Comparison of ENCODE assay signal across 30 mouse cellular contexts in the genomic region with DNA sequence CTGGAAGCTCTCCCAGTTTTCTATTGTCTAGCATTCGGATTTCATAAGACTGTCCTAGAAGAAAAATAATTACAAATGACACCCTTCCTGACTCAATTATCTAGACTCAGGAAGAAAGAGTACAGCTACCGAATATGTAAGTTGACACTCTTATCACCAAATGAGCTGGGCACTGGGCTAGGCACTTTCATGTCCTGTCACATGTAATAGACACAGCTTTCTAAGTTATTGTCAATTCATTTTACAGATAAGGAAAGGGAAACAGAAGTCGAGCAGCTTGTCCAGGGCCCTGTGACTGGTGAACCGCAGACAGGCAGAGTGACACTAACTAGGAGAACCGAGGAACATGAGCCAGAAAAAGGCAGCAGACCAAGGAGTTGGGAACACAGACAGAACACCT. TPM values are rescaled to one million over a fixed set of nuclear protein-coding genes. Genes with fewer than 3 reads are reported as not detected.
DNase-seq lines count a peak whose midpoint lies in the region; ATAC-seq and TF ChIP-seq lines count a peak whose summit lies in the region.
"Had no signal": no experiment of that assay in that cellular context is flagged by ENCODE, and none has a peak within 500 bp of the region (broad histone marks: within the 10 kb centered on the region; RNA-seq: fewer than 3 reads in every experiment).

No protein-coding gene starts in this region.

- peaks cover 34% of the 10 kb centered on the region for H3K36me3 ChIP-seq in heart, embryonic 13.5 days
- H3K36me3 ChIP-seq in kidney, postnatal 0 days (ENCODE audit: insufficient read depth, low read length) = 0 out of 2 replicates have a peak, but pooled peaks cover 4% of the 10 kb centered on the region
- no peaks in the 10 kb centered on the region; the same call in 1 of the 2 replicates for H3K36me3 ChIP-seq in kidney, adult 2 months (ENCODE audit: control insufficient read depth, insufficient read depth, low read length)
- H3K36me3 ChIP-seq in MEL (ENCODE audit: control insufficient read depth in 1 of 2, insufficient read depth in 2 of 2, low read length in 2 of 2) = peaks cover 3 to 22% of the 10 kb centered on the region in 2 experiments

- TF ChIP-seq RAD21 in MEL (IDR thresholded peaks at IDR 0.05; ENCODE audit: low read depth, low read length) = no peak; the same call in 1 of the 2 replicates

- no peaks in the 10 kb centered on the region for H3K9me3 ChIP-seq in heart, embryonic 13.5 days
- no peaks in the 10 kb centered on the region for H3K9me3 ChIP-seq in kidney, postnatal 0 days (replicated peaks; ENCODE audit: low read length)
- H3K9me3 ChIP-seq in MEL (replicated peaks; ENCODE audit: insufficient read depth, low read length) = no peaks in the 10 kb centered on the region
- H3K9me3 ChIP-seq: embryonic facial prominence, embryonic 12.5 days; embryonic facial prominence, embryonic 15.5 days; G1E had no signal

- no peak for DNase-seq in heart, postnatal 25 days (ENCODE audit: low spot score)
- peak; percentile 8 for DNase-seq in kidney, postnatal 0 days (ENCODE audit: low spot score)
- no peak for DNase-seq in kidney, adult 2 months
- peak; percentile 86 for DNase-seq in MEL (ENCODE audit: low read depth, low spot score)
- no peak for DNase-seq in embryo, embryonic 10.5 days (ENCODE audit: low spot score)
- DNase-seq: adrenal gland, adult 8-10 months; adrenal gland, postnatal 25 days; B cell, adult 2 months; cerebellum, adult 11-12 months; cerebellum, adult 8-10 months; cerebellum, postnatal 14 days; forebrain, postnatal 0 days; gastrocnemius, adult 2 months; gastrocnemius, postnatal 14 days; heart, adult 11 months; heart, postnatal 10 days; heart, postnatal 4 days; kidney, adult 18-20 months had no signal

- H3K9ac ChIP-seq in heart, embryonic 13.5 days = no peak overlapping the region
- no peak overlapping the region for H3K9ac ChIP-seq in kidney, postnatal 0 days (ENCODE audit: low read depth, low read length)
- H3K9ac ChIP-seq in MEL (ENCODE audit: control insufficient read depth, low read depth, low read length, poor library complexity, severe bottlenecking) = no peak overlapping the region
- H3K9ac ChIP-seq: embryonic facial prominence, embryonic 12.5 days; embryonic facial prominence, embryonic 15.5 days; forebrain, postnatal 0 days; hindbrain, embryonic 14.5 days had no signal

- 0 out of 2 replicates have a peak overlapping the region, but pooled peaks have one; percentile 15 for H3K27ac ChIP-seq in heart, embryonic 13.5 days (replicated peaks)
- no peak overlapping the region for H3K27ac ChIP-seq in kidney, postnatal 0 days
- no peak overlapping the region for H3K27ac ChIP-seq in kidney, adult 2 months (ENCODE audit: insufficient read depth, low read depth, low read length)
- H3K27ac ChIP-seq in MEL (ENCODE audit: control insufficient read depth, low read depth, low read length) = peak overlapping the region; percentile 57
- H3K27ac ChIP-seq: embryonic facial prominence, embryonic 12.5 days; embryonic facial prominence, embryonic 15.5 days; gastrocnemius, adult 2 months; hindbrain, embryonic 14.5 days; hindbrain, postnatal 0 days had no signal

- no peaks in the 10 kb centered on the region for H3K27me3 ChIP-seq in heart, embryonic 13.5 days (replicated peaks)
- no peaks in the 10 kb centered on the region for H3K27me3 ChIP-seq in kidney, postnatal 0 days (ENCODE audit: insufficient read depth, low read length)
- H3K27me3 ChIP-seq in kidney, adult 2 months (replicated peaks; ENCODE audit: control insufficient read depth, insufficient read depth, low read length) = no peaks in the 10 kb centered on the region
- no peaks in the 10 kb centered on the region for H3K27me3 ChIP-seq in MEL (ENCODE audit: control insufficient read depth in 1 of 2, insufficient read depth in 2 of 2, low read length in 2 of 2)
- H3K27me3 ChIP-seq: CH12.LX; embryonic facial prominence, embryonic 12.5 days; embryonic facial prominence, embryonic 15.5 days had no signal

- TF ChIP-seq EP300 in MEL (IDR thresholded peaks at IDR 0.05; ENCODE audit: low read depth in 1 of 2, low read length in 2 of 2) = peak; percentile 77 to 80

- TF ChIP-seq CTCF in kidney, postnatal 0 days (IDR thresholded peaks at IDR 0.05; ENCODE audit: low read depth) = no peak
- TF ChIP-seq CTCF in kidney, adult 2 months (conservative IDR thresholded peaks at IDR 0.05; ENCODE audit: insufficient read depth, insufficient read length, low read depth, low read length) = no peak
- no peak for TF ChIP-seq CTCF in MEL (IDR thresholded peaks at IDR 0.05 in 2 of 3, conservative IDR thresholded peaks at IDR 0.05 in 1 of 3; ENCODE audit: control insufficient read depth in 1 of 3, insufficient read depth in 1 of 3, low read depth in 2 of 3, low read length in 3 of 3, poor library complexity in 1 of 3, severe bottlenecking in 1 of 3)

- 40% methylated on average over 5 of the region's 5 CpGs for WGBS in heart, embryonic 13.5 days
- WGBS in kidney, postnatal 0 days = 53% methylated on average over 5 of the region's 5 CpGs
- WGBS in kidney, adult 2 months = 50% methylated on average over 5 of the region's 5 CpGs

- TF ChIP-seq POLR2A in kidney, adult 2 months (IDR thresholded peaks at IDR 0.05; ENCODE audit: low read depth, low read length) = no peak
- no peak for TF ChIP-seq POLR2A in MEL (IDR thresholded peaks at IDR 0.05; ENCODE audit: control insufficient read depth in 1 of 2, insufficient read depth in 1 of 2, low read depth in 1 of 2, low read length in 2 of 2, poor library complexity in 1 of 2)

- H3K4me3 ChIP-seq in heart, embryonic 13.5 days = no peak overlapping the region
- H3K4me3 ChIP-seq in kidney, postnatal 0 days (replicated peaks; ENCODE audit: low read depth, low read length) = no peak overlapping the region
- no peak overlapping the region for H3K4me3 ChIP-seq in kidney, adult 2 months (ENCODE audit: insufficient read depth, low read depth, low read length)
- peak overlapping the region in 1 of 2 experiments; percentile 16; a peak in 1 of 4 replicates for H3K4me3 ChIP-seq in MEL (ENCODE audit: control insufficient read depth in 1 of 2, insufficient read depth in 1 of 2, low read depth in 2 of 2, low read length in 2 of 2)
- H3K4me3 ChIP-seq: embryonic facial prominence, embryonic 12.5 days; embryonic facial prominence, embryonic 15.5 days; gastrocnemius, adult 2 months had no signal

- intact Hi-C loops in heart, postnatal 25 days (cut with DNase I) = no loop called here

- H3K4me1 ChIP-seq in heart, embryonic 13.5 days = peaks cover 5% of the 10 kb centered on the region
- no peaks in the 10 kb centered on the region for H3K4me1 ChIP-seq in kidney, postnatal 0 days (replicated peaks; ENCODE audit: insufficient read depth, low read length)
- no peaks in the 10 kb centered on the region for H3K4me1 ChIP-seq in kidney, adult 2 months (ENCODE audit: control insufficient read depth, insufficient read depth, low read length)
- H3K4me1 ChIP-seq in MEL (ENCODE audit: control insufficient read depth in 1 of 2, insufficient read depth in 2 of 2, low read length in 2 of 2) = peaks cover 15 to 22% of the 10 kb centered on the region in 2 experiments
- H3K4me1 ChIP-seq: embryonic facial prominence, embryonic 12.5 days; embryonic facial prominence, embryonic 15.5 days had no signal

- ATAC-seq in heart, embryonic 13.5 days (ENCODE audit: extremely low read depth, insufficient number of reproducible peaks, low FRiP score, low TSS enrichment) = no peak
- ATAC-seq in kidney, postnatal 0 days (replicated peaks; ENCODE audit: low FRiP score, low read depth) = no peak
- ATAC-seq: activated CD4-positive, CD25-positive, alpha-beta regulatory T cell, adult 4 months; forebrain, embryonic 14.5 days; forebrain, postnatal 0 days; hindbrain, postnatal 0 days; inflammation-experienced regulatory T-cells, adult 6 months; intestine, embryonic 16.5 days had no signal

- H3K4me2 ChIP-seq in heart, embryonic 13.5 days = no peak overlapping the region
- no peak overlapping the region for H3K4me2 ChIP-seq in kidney, postnatal 0 days (ENCODE audit: low read length)
- H3K4me2 ChIP-seq: embryonic facial prominence, embryonic 12.5 days; embryonic facial prominence, embryonic 15.5 days; heart, embryonic 11.5 days; hindbrain, embryonic 14.5 days had no signal

- no peaks in the 10 kb centered on the region for H3K79me2 ChIP-seq in MEL (ENCODE audit: control insufficient read depth, insufficient read depth, low read length, poor library complexity)

TF ChIP-seq in MEL, 35 proteins besides CTCF, POLR2A, EP300 and RAD21 (continues in another document):
- TF ChIP-seq SMC3 (IDR thresholded peaks at IDR 0.05; ENCODE audit: low read depth, low read length) (0 out of 2 replicates have a peak, but pooled peaks have one; percentile 3), GATA1 (IDR thresholded peaks at IDR 0.05; ENCODE audit: low read depth, low read length) (peak; percentile 84), MAZ (IDR thresholded peaks at IDR 0.05; ENCODE audit: low read depth, low read length) (no peak), MYC (IDR thresholded peaks at IDR 0.05; ENCODE audit: low read depth, low read length) (peak; percentile 85), MAX (IDR thresholded peaks at IDR 0.05; ENCODE audit: low read length) (peak; percentile 87)

RNA-seq across cellular contexts. Expression of a gene that starts 23.9 kb away (rescaled TPM):
- 19.2 and 20.6 TPM in 2 replicates for polyA plus RNA-seq in heart, embryonic 13.5 days (2015; fragmentation: Nextera tagmentation; extraction: Ambion mirVana)
- 10 to 100 TPM; 12.6 to 13.3 TPM for total RNA-seq in heart, postnatal 25 days (2021)
- 28.6 and 29.1 TPM in 2 replicates for polyA plus RNA-seq in kidney, postnatal 0 days (2015; fragmentation: Nextera tagmentation; extraction: Ambion mirVana)
- polyA plus RNA-seq in kidney, adult 2 months (2012; rRNA removed) = 18.7 and 20.6 TPM in 2 replicates
- total RNA-seq in MEL (2012; rRNA removed) = 15.4 and 21.5 TPM in 2 replicates
- 10 to 100 TPM in 1 of 2 experiments, not detected in 1; 20.4 TPM for polyA plus RNA-seq in MEL (2012; ENCODE audit: insufficient read depth in 1 of 2, insufficient read length in 2 of 2, low read depth in 1 of 2, low replicate concordance in 2 of 2, missing spikeins in 1 of 2)

RNA-seq across cellular contexts. Expression of a gene that starts 32.6 kb away (rescaled TPM):
- 8.7 and 8.9 TPM in 2 replicates for polyA plus RNA-seq in heart, embryonic 13.5 days (2015; fragmentation: Nextera tagmentation; extraction: Ambion mirVana)
- total RNA-seq in heart, postnatal 25 days (2021) = 1 to 10 TPM; 2.5 to 2.9 TPM
- polyA plus RNA-seq in kidney, postnatal 0 days (2015; fragmentation: Nextera tagmentation; extraction: Ambion mirVana) = 10.4 and 10.9 TPM in 2 replicates
- polyA plus RNA-seq in kidney, adult 2 months (2012; rRNA removed) = 2.6 and 2.7 TPM in 2 replicates
- 5.3 and 5.8 TPM in 2 replicates for total RNA-seq in MEL (2012; rRNA removed)
- 1 to 10 TPM in 1 of 2 experiments, not detected in 1; 4.2 TPM for polyA plus RNA-seq in MEL (2012; ENCODE audit: insufficient read depth in 1 of 2, insufficient read length in 2 of 2, low read depth in 1 of 2, low replicate concordance in 2 of 2, missing spikeins in 1 of 2)

RNA-seq across cellular contexts. Expression of a gene that starts 59.1 kb away (rescaled TPM):
- 15.3 and 15.8 TPM in 2 replicates for polyA plus RNA-seq in heart, embryonic 13.5 days (2015; fragmentation: Nextera tagmentation; extraction: Ambion mirVana)
- 10 to 100 TPM; 13.6 to 14.6 TPM for total RNA-seq in heart, postnatal 25 days (2021)
- 21.3 and 22.4 TPM in 2 replicates for polyA plus RNA-seq in kidney, postnatal 0 days (2015; fragmentation: Nextera tagmentation; extraction: Ambion mirVana)
- 79.0 and 79.8 TPM in 2 replicates for polyA plus RNA-seq in kidney, adult 2 months (2012; rRNA removed)
- 30.1 and 38.8 TPM in 2 replicates for total RNA-seq in MEL (2012; rRNA removed)
- 100 to 1,000 TPM in 1 of 2 experiments, 10 to 100 TPM in 1; 64.3 to 277 TPM for polyA plus RNA-seq in MEL (2012; ENCODE audit: insufficient read depth in 1 of 2, insufficient read length in 2 of 2, low read depth in 1 of 2, low replicate concordance in 2 of 2, missing spikeins in 1 of 2)

Comparison
In these comparisons a context has a peak if more than half of its experiments do, and no peak if none do; other contexts are left out.
1. DNase-seq: peak in kidney, postnatal 0 days (single experiment) and MEL (single experiment); none in heart, postnatal 25 days (single experiment), kidney, adult 2 months (single experiment) and embryo, embryonic 10.5 days (single experiment).
2. H3K27ac ChIP-seq: peak in heart, embryonic 13.5 days (single experiment) and MEL (single experiment); none in kidney, postnatal 0 days (single experiment) and kidney, adult 2 months (single experiment).